Mouse (Mus musculus) kidney, adult 2 months (tissue): ENCODE data around the gene Sfr1.

Experiments used
- CTCF ChIP-seq: fragments of 200-500 bp; conservative IDR thresholded peaks from 2 replicates; pipeline ENCODE4 v1.5.1; 2011; ENCODE audit warnings: low read depth, mild to moderate bottlenecking, control low read depth, low read length, moderate library complexity, mixed read lengths; ENCODE audit not compliant: insufficient read depth, insufficient read length
- POLR2A ChIP-seq: fragments of 200-500 bp; IDR thresholded peaks from one replicate; pipeline ENCODE4 v1.6.1; 2011; ENCODE audit warnings: low read depth, low read length, control low read depth

- TF ChIP-seq CTCF (no peak), POLR2A (no peak)
Observed at GRCm38 (mm10) chr19:47783898-47784297, 52.4 kb downstream of the Sfr1 start.
